Mouse (Mus musculus) erythroblast, adult 5-6 weeks (primary cell): ENCODE measurements around the gene Olfr479. TPM values are rescaled to one million over a fixed set of nuclear protein-coding genes. Genes with fewer than 3 reads are reported as not detected.
"Not testable (repeated sequence)": the region's sequence is repeated elsewhere in the genome, so short reads cannot be mapped to it uniquely, and the experiment has no call there.

Experiments
- ATAC-seq: replicated peaks from 2 replicates; pipeline ENCODE4 v1.8.0; 2016; ENCODE audit warnings: moderate number of reproducible peaks, mild to moderate bottlenecking, moderate TSS enrichment, inconsistent platforms; ENCODE audit not compliant: poor library complexity, low FRiP score, severe bottlenecking
- total RNA-seq, 2 experiments: library from RNA; stranded (forward) in 1 of 2; stranded (reverse) in 1 of 2; fragments of 150-400 nt in 1 of 2; fragments of 200-764, 138-1000 nt in 1 of 2; gene quantifications; 2 replicates each; pipeline versions ENCODE4 v1.2.3 to v1.2.4; 2015 to 2017; ENCODE audit warnings: low replicate concordance in 2 of 2

Gene Olfr479
- total RNA-seq (2015; ENCODE audit: low replicate concordance) (not detected in 2 replicates), total RNA-seq (2017; ENCODE audit: low replicate concordance) (not detected in 2 replicates)

DNA sequence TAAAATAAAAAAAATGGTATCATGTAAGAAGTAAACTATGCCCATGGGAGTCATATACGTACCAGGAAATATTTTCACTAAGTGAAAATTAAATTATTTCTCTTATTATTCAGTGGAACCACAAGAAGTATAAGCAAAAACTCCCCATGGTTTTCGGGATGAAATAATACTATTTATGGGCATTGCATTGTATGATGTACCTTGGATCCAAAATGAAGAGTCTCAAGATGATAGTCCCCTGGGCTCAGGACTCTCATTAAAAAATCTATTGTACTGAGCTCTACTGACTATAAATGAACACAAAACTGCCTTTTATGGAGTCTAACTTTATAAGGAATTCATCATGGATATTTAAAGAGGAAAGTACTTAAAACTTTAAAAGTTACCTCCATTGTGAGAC, at the start of gene Olfr479:
Gene Olfr479, plus strand, starts transcription at position 301 of the 400 bp plus-strand sequence.
- ATAC-seq, result no peak

DNA sequence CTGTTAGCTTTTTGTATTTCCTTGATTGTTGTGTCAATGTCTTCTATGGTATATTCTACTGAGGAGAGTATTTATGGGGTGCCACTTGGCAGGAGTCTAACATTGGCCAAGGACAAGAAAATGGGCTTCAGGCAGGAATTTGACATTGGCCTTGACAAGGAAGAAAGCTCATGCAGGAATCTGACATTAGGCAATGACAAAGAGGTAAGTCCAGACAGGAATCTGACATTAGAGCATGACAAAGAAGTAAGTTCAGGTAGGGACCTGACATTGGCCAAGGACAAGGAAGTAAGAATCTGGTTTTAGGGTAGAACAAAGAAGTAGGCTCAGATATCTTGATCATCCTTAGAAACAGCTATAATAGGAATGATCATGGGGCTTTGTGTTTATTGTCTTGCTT, 36.2 kb upstream of the Olfr479 start:
- not testable (repeated sequence) for ATAC-seq

DNA sequence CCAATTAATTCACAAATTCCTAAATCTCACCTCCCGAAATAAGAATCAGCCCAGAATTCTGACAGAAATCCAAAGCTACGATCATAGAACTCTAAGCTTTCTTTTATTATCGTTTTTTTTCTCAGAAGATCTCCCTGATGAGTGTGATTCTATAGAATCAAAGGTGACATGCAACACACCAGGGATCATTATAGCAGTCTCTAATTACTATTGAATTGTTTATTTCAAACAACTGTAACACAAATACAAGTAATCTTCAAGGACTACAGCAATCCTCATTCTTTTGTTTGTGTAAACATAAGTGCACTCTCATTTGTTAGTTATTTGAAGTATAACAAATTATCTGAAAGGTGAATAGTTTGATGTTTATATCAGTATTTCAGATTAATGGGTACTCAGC, 16.6 kb upstream of the Olfr479 start, which contains the start of gene Olfr478:
Gene Olfr478, minus strand, starts transcription at position 101 of the 400 bp plus-strand sequence.
- no peak for ATAC-seq

DNA sequence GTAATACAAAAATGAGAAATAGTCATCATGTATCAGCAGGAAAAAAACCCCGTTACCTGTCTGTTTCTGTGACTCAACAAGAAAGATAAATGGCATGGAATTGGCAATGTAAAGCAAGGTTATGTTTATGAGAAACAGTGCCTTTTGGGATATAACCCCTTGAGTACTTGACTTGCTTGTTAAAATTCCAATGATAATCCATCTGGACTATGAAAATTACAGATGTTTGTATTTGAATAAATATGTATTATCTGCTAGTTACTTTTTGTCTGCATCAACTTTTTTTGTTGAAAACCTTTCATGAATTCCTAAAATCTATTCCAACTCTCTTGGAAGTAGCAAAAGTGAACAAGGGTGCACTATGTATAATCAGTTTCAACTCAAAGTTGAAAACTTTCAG, 16.8 kb downstream of the Olfr479 start, which contains the start of gene Olfr480:
Gene Olfr480, minus strand, starts transcription at position 101 of the 400 bp plus-strand sequence.
- ATAC-seq, result no peak

DNA sequence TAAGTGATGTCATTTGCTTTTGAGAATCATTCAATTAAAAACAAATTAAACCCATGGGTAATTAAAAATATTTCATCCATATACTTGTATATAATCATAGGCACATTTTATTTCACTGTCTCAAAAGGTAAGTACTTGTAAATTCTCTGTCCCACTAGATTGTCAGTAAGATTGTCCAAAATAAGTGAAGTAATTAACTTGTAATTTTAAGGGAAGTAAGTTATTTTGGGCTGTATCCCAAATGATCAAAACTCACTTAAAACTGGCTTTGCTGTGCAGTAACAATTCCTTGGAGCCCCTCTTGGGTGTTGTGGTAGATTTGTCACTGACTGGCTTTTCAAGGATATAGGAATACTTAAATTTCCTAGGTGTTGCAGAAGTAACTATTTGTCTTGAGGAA, 29.1 kb downstream of the Olfr479 start, which contains the start of gene Olfr481:
Gene Olfr481, plus strand, starts transcription at position 301 of the 400 bp plus-strand sequence.
- no peak for ATAC-seq

DNA sequence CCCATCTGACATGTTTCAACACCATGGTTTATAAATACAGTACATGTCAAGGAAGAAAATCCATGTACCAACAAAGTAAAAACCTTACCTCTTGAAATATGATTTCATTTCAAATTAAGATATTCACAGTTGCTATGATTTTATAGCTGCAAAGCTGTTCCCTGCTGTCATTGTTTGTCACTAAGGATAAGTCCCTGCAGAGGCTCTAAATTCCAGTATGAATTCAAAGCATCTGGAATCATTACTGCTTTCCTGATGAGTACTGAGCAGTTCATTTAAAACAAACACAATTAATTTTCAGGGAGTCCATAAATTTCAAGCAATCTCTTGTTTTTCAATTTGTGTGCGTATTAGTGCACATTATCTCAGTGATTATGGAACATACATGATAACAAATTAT, 47.0 kb downstream of the Olfr479 start, which contains the start of gene Olfr482:
Gene Olfr482, minus strand, starts transcription at position 101 of the 400 bp plus-strand sequence.
- no peak for ATAC-seq

DNA sequence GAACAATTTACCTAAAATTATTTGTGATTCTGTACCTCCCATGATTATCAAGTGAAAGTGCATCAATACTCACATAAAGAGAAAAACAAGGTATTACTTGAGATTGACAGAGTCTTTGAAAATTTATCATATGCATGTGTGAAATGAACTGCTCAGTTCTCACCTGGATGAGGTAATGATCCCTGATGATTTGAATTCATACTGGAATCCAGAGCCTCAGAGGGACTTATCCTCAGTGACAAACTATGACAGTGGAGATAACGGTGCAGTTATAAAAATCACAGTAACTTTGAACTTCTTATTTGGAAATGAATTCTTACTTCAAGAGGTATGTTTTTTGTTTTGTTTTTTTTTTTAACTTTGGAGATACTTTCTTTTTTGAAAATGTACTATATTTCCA, 50.1 kb downstream of the Olfr479 start, which contains the start of gene Olfr483:
Gene Olfr483, plus strand, starts transcription at position 301 of the 400 bp plus-strand sequence.
- no peak for ATAC-seq

Other genes starting within 250 kb of the Olfr479 start
- gene Ovch2, start 249.5 kb upstream of the Olfr479 start, total RNA-seq (2015; ENCODE audit: low replicate concordance), result not detected in 2 replicates
- not detected in 2 replicates for gene Ovch2, start 249.5 kb upstream of the Olfr479 start, total RNA-seq (2017; ENCODE audit: low replicate concordance)
- not detected in 2 replicates for gene Olfr467, start 238.4 kb upstream of the Olfr479 start, total RNA-seq (2015; ENCODE audit: low replicate concordance)
- not detected in 2 replicates for gene Olfr467, start 238.4 kb upstream of the Olfr479 start, total RNA-seq (2017; ENCODE audit: low replicate concordance)
- not detected in 2 replicates for gene Olfr469, start 225.2 kb upstream of the Olfr479 start, total RNA-seq (2015; ENCODE audit: low replicate concordance)
- not detected in 2 replicates for gene Olfr469, start 225.2 kb upstream of the Olfr479 start, total RNA-seq (2017; ENCODE audit: low replicate concordance)
- not detected in 2 replicates for gene Olfr470, start 203.2 kb upstream of the Olfr479 start, total RNA-seq (2015; ENCODE audit: low replicate concordance)
- 0.43 TPM in 1 of 2 replicates, not detected in the other for gene Olfr470, start 203.2 kb upstream of the Olfr479 start, total RNA-seq (2017; ENCODE audit: low replicate concordance)
- gene Olfr472, start 152.8 kb upstream of the Olfr479 start, total RNA-seq (2015; ENCODE audit: low replicate concordance), result not detected in 2 replicates
- not detected in 2 replicates for gene Olfr472, start 152.8 kb upstream of the Olfr479 start, total RNA-seq (2017; ENCODE audit: low replicate concordance)
- not detected in 2 replicates for gene Olfr473, start 120.2 kb upstream of the Olfr479 start, total RNA-seq (2015; ENCODE audit: low replicate concordance)
- not detected in 2 replicates for gene Olfr473, start 120.2 kb upstream of the Olfr479 start, total RNA-seq (2017; ENCODE audit: low replicate concordance)
- gene Olfr474, start 96.0 kb upstream of the Olfr479 start, total RNA-seq (2015; ENCODE audit: low replicate concordance), result not detected in 2 replicates
- gene Olfr474, start 96.0 kb upstream of the Olfr479 start, total RNA-seq (2017; ENCODE audit: low replicate concordance), result not detected in 2 replicates
- gene Olfr476, start 85.9 kb upstream of the Olfr479 start, total RNA-seq (2015; ENCODE audit: low replicate concordance), result not detected in 2 replicates
- gene Olfr476, start 85.9 kb upstream of the Olfr479 start, total RNA-seq (2017; ENCODE audit: low replicate concordance), result not detected in 2 replicates
- not detected in 2 replicates for gene Olfr477, start 64.0 kb upstream of the Olfr479 start, total RNA-seq (2015; ENCODE audit: low replicate concordance)
- gene Olfr477, start 64.0 kb upstream of the Olfr479 start, total RNA-seq (2017; ENCODE audit: low replicate concordance), result not detected in 2 replicates
- not detected in 2 replicates for gene Olfr478, start 16.7 kb upstream of the Olfr479 start, total RNA-seq (2015; ENCODE audit: low replicate concordance)
- gene Olfr478, start 16.7 kb upstream of the Olfr479 start, total RNA-seq (2017; ENCODE audit: low replicate concordance), result not detected in 2 replicates
- not detected in 2 replicates for gene Olfr480, start 16.7 kb downstream of the Olfr479 start, total RNA-seq (2015; ENCODE audit: low replicate concordance)
- gene Olfr480, start 16.7 kb downstream of the Olfr479 start, total RNA-seq (2017; ENCODE audit: low replicate concordance), result 0.28 TPM in 1 of 2 replicates, not detected in the other
- gene Olfr481, start 29.2 kb downstream of the Olfr479 start, total RNA-seq (2015; ENCODE audit: low replicate concordance), result not detected in 2 replicates
- gene Olfr481, start 29.2 kb downstream of the Olfr479 start, total RNA-seq (2017; ENCODE audit: low replicate concordance), result not detected in 2 replicates
- not detected in 2 replicates for gene Olfr482, start 46.9 kb downstream of the Olfr479 start, total RNA-seq (2015; ENCODE audit: low replicate concordance)
- not detected in 2 replicates for gene Olfr482, start 46.9 kb downstream of the Olfr479 start, total RNA-seq (2017; ENCODE audit: low replicate concordance)
- not detected in 2 replicates for gene Olfr483, start 50.2 kb downstream of the Olfr479 start, total RNA-seq (2015; ENCODE audit: low replicate concordance)
- not detected in 2 replicates for gene Olfr483, start 50.2 kb downstream of the Olfr479 start, total RNA-seq (2017; ENCODE audit: low replicate concordance)
- gene Olfr484, start 76.8 kb downstream of the Olfr479 start, total RNA-seq (2015; ENCODE audit: low replicate concordance), result not detected in 2 replicates
- 1.1 TPM in 1 of 2 replicates, not detected in the other for gene Olfr484, start 76.8 kb downstream of the Olfr479 start, total RNA-seq (2017; ENCODE audit: low replicate concordance)
- not detected in 2 replicates for gene Olfr485, start 109.2 kb downstream of the Olfr479 start, total RNA-seq (2015; ENCODE audit: low replicate concordance)
- not detected in 2 replicates for gene Olfr485, start 109.2 kb downstream of the Olfr479 start, total RNA-seq (2017; ENCODE audit: low replicate concordance)
- gene Olfr486, start 122.0 kb downstream of the Olfr479 start, total RNA-seq (2015; ENCODE audit: low replicate concordance), result not detected in 2 replicates
- gene Olfr486, start 122.0 kb downstream of the Olfr479 start, total RNA-seq (2017; ENCODE audit: low replicate concordance), result not detected in 2 replicates
- not detected in 2 replicates for gene Olfr487, start 163.9 kb downstream of the Olfr479 start, total RNA-seq (2015; ENCODE audit: low replicate concordance)
- not detected in 2 replicates for gene Olfr487, start 163.9 kb downstream of the Olfr479 start, total RNA-seq (2017; ENCODE audit: low replicate concordance)
- not detected in 2 replicates for gene Olfr488, start 207.7 kb downstream of the Olfr479 start, total RNA-seq (2015; ENCODE audit: low replicate concordance)
- not detected in 2 replicates for gene Olfr488, start 207.7 kb downstream of the Olfr479 start, total RNA-seq (2017; ENCODE audit: low replicate concordance)
- not detected in 2 replicates for gene Olfr490, start 238.2 kb downstream of the Olfr479 start, total RNA-seq (2015; ENCODE audit: low replicate concordance)
- gene Olfr490, start 238.2 kb downstream of the Olfr479 start, total RNA-seq (2017; ENCODE audit: low replicate concordance), result not detected in 2 replicates